Mouse (Mus musculus) limb, embryonic 14.5 days (tissue): ENCODE measurements around the gene Cox6b1. TPM values are rescaled to one million over a fixed set of nuclear protein-coding genes. Genes with fewer than 3 reads are reported as not detected.
A peak's percentile ranks its signal among the peaks of the same experiment; 100 is the strongest.

Source experiments
- ATAC-seq: fragments of 200-750 bp; cut with Nextera tagmentation; 2 replicates; pipeline ENCODE4 v1.8.0; 2017; ENCODE audit warnings: low read depth, moderate number of reproducible peaks, moderate TSS enrichment; ENCODE audit not compliant: low FRiP score
- DNase-seq: peaks from one replicate; pipeline ENCODE4 v3.0.0-alpha.2; 2015; ENCODE audit warnings: low spot score
- H3K27ac ChIP-seq: fragments of 300-500 bp; sonication (generic); replicated peaks from 2 replicates; pipeline ENCODE4 v1.5.1; 2014; ENCODE audit warnings: low read depth, mild to moderate bottlenecking, low read length, moderate library complexity, mixed read lengths
- H3K27me3 ChIP-seq: fragments of 300-500 bp; sonication (generic); 2 replicates; pipeline ENCODE4 v1.6.1; 2014; ENCODE audit warnings: low read length, mixed read lengths; ENCODE audit not compliant: control insufficient read depth, insufficient read depth
- H3K36me3 ChIP-seq: fragments of 300-500 bp; sonication (generic); 2 replicates; pipeline ENCODE4 v1.6.1; 2014; ENCODE audit warnings: mild to moderate bottlenecking, low read length, moderate library complexity, mixed read lengths; ENCODE audit not compliant: control insufficient read depth, insufficient read depth
- H3K4me1 ChIP-seq: fragments of 300-500 bp; sonication (generic); 2 replicates; pipeline ENCODE4 v1.6.1; 2014; ENCODE audit warnings: antibody characterized with exemption, low read length, mixed read lengths; ENCODE audit not compliant: control insufficient read depth, insufficient read depth
- H3K4me2 ChIP-seq: fragments of 300-500 bp; sonication (generic); replicated peaks from 2 replicates; pipeline ENCODE4 v1.6.1; 2014; ENCODE audit warnings: low read depth, mild to moderate bottlenecking, low read length, moderate library complexity; ENCODE audit not compliant: severe bottlenecking
- H3K4me3 ChIP-seq: fragments of 300-500 bp; sonication (generic); replicated peaks from 2 replicates; pipeline ENCODE4 v1.5.1; 2014; ENCODE audit warnings: low read length
- H3K9ac ChIP-seq: fragments of 300-500 bp; sonication (generic); 2 replicates; pipeline ENCODE4 v1.6.1; 2014; ENCODE audit warnings: mild to moderate bottlenecking, low read depth, low read length, moderate library complexity; ENCODE audit not compliant: severe bottlenecking
- H3K9me3 ChIP-seq: fragments of 300-500 bp; sonication (generic); 2 replicates; pipeline ENCODE4 v1.6.1; 2016; ENCODE audit warnings: low read length; ENCODE audit not compliant: control insufficient read depth
- POLR2A ChIP-seq: fragments of 200-500 bp; IDR thresholded peaks from 2 replicates; pipeline ENCODE4 v1.8.0; 2012; ENCODE audit warnings: inconsistent platforms, mild to moderate bottlenecking, moderate library complexity, borderline replicate concordance; ENCODE audit not compliant: insufficient read depth, insufficient read length; ENCODE audit errors: extremely low read depth
- WGBS: fragments of 180-500 bp; shearing (Covaris S2); extraction: QIAGEN DNeasy Blood & Tissue Kit; methylation state at CpG from one replicate; pipeline ENCODE4 v1.1.7; 2014; 5-methylcytosine and 5-hydroxymethylcytosine counted together
- polyA plus RNA-seq, 2 experiments: library from polyadenylated mRNA; depleted of rRNA in 1 of 2; stranded (reverse) in 1 of 2; unstranded in 1 of 2; fragments of >200 nt; fragmentation: Nextera tagmentation in 1 of 2; extraction: Ambion mirVana in 1 of 2; gene quantifications; 2 replicates each; pipeline versions ENCODE4 v1.2.1 to v1.2.3; 2012 to 2014

The Cox6b1 gene
- polyA plus RNA-seq, 2 experiments, result 677 to 875 TPM

DNA sequence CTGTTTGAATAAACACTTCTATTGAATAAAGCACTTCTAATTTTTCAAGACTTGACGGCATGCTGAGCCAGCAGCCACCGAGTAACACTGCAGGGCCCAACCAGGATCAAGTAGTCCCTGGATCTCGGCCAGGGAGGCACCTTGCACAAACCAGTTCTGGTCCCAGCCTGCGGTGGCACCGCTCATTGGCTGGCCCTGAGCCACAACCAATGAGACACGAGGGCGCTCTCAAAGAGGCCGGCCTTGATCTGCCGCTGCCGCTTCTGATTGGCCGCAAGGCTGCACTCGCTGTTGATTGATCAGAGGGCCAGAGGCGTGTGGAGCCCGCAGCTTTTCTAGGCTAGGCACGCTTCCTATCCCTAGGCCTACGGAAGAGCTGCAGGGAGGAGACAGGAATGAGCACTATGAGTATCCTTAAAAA is 26.0 kb downstream of the Cox6b1 start:
- Histone ChIP-seq H3K36me3 (no peaks in the 10 kb centered on the region), H3K27ac (no peak overlapping the region)
- WGBS, result 4% methylated on average over 16 of the region's 16 CpGs

DNA sequence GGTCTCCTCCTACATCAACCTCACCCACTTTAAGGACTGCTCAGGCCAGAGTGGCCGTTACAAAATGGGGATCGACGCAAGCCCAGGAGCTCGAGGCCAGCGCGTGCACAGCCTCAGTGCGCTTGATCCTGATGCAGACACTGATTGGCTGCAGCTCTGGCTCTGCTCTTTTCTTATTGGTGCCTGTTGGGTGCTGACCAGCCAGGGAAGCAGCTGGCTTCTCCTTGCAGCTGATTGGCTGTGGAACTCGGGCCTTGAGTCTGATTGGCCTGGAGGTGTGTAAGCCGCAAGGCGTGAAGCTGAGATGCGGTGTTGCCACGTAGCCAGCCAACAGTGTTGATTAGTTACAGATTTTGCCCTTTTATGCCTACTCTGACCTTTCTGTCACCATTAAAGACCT is 27.2 kb downstream of the Cox6b1 start, which contains the start of gene Zbtb32:
Gene Zbtb32 (minus strand): TSS at position 124 of the 400 bp plus-strand sequence.
- no peak for TF ChIP-seq POLR2A
- no peak within 1 kb of the TSS for H3K4me3 ChIP-seq
- ATAC-seq, result no peak
- no peaks in the 10 kb centered on the region for H3K27me3 ChIP-seq
- 88% methylated on average over 12 of the region's 12 CpGs for WGBS
- no peak within 1 kb of the TSS for H3K9ac ChIP-seq
- H3K36me3 ChIP-seq, result no peaks in the 10 kb centered on the region
- DNase-seq, result no peak
- no peaks in the 10 kb centered on the region for H3K9me3 ChIP-seq
- no peaks in the 10 kb centered on the region for H3K4me1 ChIP-seq
- no peak within 1 kb of the TSS for H3K27ac ChIP-seq
- H3K4me2 ChIP-seq, result no peak within 1 kb of the TSS

More for the DNA sequence above, 26.0 kb downstream of the Cox6b1 start:
- ATAC-seq (peak; percentile 93), DNase-seq (peak; percentile 91)
- TF ChIP-seq POLR2A, result no peak
- Histone ChIP-seq H3K9me3 (no peaks in the 10 kb centered on the region), H3K4me3 (no peak overlapping the region), H3K9ac (no peak overlapping the region), H3K27me3 (no peaks in the 10 kb centered on the region), H3K4me2 (no peak overlapping the region), H3K4me1 (no peaks in the 10 kb centered on the region)

DNA sequence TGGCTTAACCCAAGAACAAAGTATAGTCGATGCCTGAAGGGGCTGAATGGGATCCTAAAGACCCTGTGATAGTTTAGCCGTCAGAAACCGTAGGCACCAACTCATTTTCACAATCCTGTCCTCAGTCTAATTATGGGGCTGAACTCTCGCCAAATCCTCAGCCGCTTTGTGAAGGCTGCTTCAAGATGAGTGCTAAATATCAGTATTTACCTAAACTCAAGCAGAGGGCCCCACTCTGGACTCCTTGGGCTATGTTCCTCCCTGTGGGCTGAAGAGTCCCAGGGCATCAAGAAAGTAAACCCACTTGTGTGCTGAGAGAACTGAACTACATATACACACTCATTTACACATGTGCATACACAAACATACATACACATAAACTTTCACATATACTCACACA is 29.1 kb downstream of the Cox6b1 start:
- no peaks in the 10 kb centered on the region for H3K36me3 ChIP-seq
- H3K27ac ChIP-seq, result no peak overlapping the region
- H3K4me3 ChIP-seq, result no peak overlapping the region
- ATAC-seq (no peak), DNase-seq (no peak)
- no peaks in the 10 kb centered on the region for H3K27me3 ChIP-seq
- no peak overlapping the region for H3K4me2 ChIP-seq
- no peak overlapping the region for H3K9ac ChIP-seq
- 68% methylated on average over 5 of the region's 5 CpGs for WGBS
- H3K4me1 ChIP-seq, result no peaks in the 10 kb centered on the region
- no peaks in the 10 kb centered on the region for H3K9me3 ChIP-seq
- no peak for TF ChIP-seq POLR2A

DNA sequence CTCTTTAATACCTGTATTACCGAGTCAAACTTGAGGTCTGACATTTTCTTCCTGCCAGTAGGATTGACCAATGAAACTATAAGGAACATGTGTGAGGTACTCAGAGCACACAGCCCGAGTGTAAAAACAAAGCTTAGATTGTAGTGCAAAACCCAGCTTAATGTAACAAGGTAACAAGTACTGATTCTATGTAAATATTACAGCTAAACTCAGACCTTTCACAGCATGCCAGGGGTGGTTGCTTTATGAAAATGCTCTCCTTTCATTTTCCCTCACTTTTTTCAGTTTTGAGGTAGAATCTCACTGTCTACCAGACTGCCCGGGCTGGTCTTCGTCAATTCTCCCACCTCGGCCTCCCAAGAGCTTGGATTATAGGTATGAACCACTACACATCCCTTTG is 29.9 kb downstream of the Cox6b1 start:
- H3K9me3 ChIP-seq, result no peaks in the 10 kb centered on the region
- no peak overlapping the region for H3K4me3 ChIP-seq
- no peak overlapping the region for H3K9ac ChIP-seq
- 66% methylated on average over 5 of the region's 5 CpGs for WGBS
- H3K36me3 ChIP-seq, result no peaks in the 10 kb centered on the region
- ATAC-seq (no peak), DNase-seq (no peak)
- H3K4me1 ChIP-seq, result no peaks in the 10 kb centered on the region
- no peak for TF ChIP-seq POLR2A
- H3K27ac ChIP-seq, result no peak overlapping the region
- H3K4me2 ChIP-seq, result no peak overlapping the region
- H3K27me3 ChIP-seq, result no peaks in the 10 kb centered on the region

DNA sequence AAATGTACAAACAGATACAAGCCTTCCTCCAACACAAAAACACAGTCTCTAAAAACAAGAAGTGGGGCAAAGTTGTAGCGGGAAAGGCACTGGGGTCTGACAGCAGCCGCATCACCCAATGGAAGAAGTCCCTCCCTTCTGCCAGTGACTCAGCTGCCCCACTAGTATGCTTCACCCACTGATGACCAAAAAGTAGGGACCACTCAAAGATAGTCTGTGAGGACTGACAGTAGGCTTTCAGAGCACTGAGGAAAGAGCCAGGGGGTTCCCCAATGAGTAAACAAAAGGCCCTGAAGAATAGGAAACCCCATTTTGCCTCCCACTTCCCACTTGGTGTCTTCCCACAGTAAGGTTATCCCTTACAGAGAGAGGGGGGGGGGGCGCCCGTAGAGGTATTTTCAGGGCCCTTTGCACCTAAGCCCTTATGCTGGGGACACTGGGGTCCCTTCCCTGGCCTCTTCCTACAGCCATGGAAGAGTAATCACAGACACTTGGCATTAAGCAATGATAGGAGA is 31.4 kb downstream of the Cox6b1 start:
- Histone ChIP-seq H3K9me3 (no peaks in the 10 kb centered on the region), H3K4me1 (peaks cover 3% of the 10 kb centered on the region; the same call in 1 of the 2 replicates), H3K9ac (no peak overlapping the region), H3K4me3 (no peak overlapping the region), H3K4me2 (no peak overlapping the region), H3K36me3 (no peaks in the 10 kb centered on the region), H3K27ac (no peak overlapping the region), H3K27me3 (no peaks in the 10 kb centered on the region)
- ATAC-seq, result no peak
- TF ChIP-seq POLR2A, result no peak
- DNase-seq, result no peak
- 66% methylated on average over 4 of the region's 4 CpGs for WGBS
